Comparison of ENCODE assay signal across 9 mouse cellular contexts in the genomic region with DNA sequence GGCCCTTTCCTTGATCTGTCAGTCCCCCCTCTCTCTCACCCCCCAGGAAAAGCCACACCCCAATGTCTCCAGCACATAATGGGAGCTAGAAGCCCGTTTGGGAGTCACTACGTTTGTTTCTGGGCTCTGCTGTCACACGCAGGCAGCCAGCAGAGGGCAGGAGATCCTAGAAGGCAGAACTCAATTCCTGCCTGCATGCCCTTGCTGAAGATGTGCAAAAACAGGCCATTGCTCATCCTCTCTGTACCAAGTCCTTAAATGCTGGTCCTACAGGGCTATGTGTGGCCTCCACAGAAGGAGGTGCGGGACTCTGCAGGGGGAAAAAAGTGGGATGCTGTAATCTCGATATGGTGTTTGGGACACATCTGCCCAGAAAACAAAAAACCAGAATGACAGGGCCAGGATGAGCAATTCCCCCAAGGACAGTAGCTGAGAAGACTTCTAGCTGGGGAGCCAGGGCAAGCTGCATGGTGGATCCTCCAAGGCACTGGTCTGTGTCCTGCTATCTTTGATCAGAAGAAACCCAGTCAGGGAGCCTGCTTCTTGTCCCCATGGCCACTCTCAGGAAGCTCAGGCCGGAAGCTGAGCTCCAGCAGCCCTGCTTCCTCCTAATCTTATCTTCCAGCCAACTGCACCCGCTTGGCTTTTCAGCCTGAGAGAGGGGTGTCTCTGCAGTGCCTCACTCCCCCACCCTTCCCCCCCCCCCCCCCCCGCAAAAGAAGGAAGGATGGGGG. TPM values are rescaled to one million over a fixed set of nuclear protein-coding genes. Genes with fewer than 3 reads are reported as not detected.
A peak's percentile ranks its signal among the peaks of the same experiment; 100 is the strongest.
DNase-seq lines count a peak whose midpoint lies in the region; ATAC-seq and TF ChIP-seq lines count a peak whose summit lies in the region.
"Had no signal": no experiment of that assay in that cellular context is flagged by ENCODE, and none has a peak within 500 bp of the region (broad histone marks: within the 10 kb centered on the region; RNA-seq: fewer than 3 reads in every experiment).

No protein-coding gene starts in this region.

- no peak overlapping the region for H3K27ac ChIP-seq in hindbrain, embryonic 11.5 days (ENCODE audit: low read depth, low read length)
- H3K27ac ChIP-seq: limb, embryonic 15.5 days had no signal

- H3K9me3 ChIP-seq in hindbrain, embryonic 11.5 days (ENCODE audit: control insufficient read depth, low read length): no peaks in the 10 kb centered on the region
- H3K9me3 ChIP-seq: limb, embryonic 15.5 days had no signal

- peak; percentile 92 for TF ChIP-seq CTCF in brain, embryonic 14.5 days (IDR thresholded peaks at IDR 0.05; ENCODE audit: borderline replicate concordance, extremely low read depth, insufficient read depth, insufficient read length)

- no peak overlapping the region for H3K4me3 ChIP-seq in hindbrain, embryonic 11.5 days (ENCODE audit: low read depth, low read length)
- H3K4me3 ChIP-seq: limb, embryonic 15.5 days had no signal

- DNase-seq in adrenal gland, adult (ENCODE audit: inconsistent age in 2 of 2, low spot score in 1 of 2): peak; percentile 78 to 92
- no peak for DNase-seq in adrenal gland, adult 8-10 months
- peak; percentile 85 for DNase-seq in brain, embryonic 14.5 days (ENCODE audit: low read depth)
- DNase-seq in forelimb bud, embryonic 11.5 days (ENCODE audit: low read depth, low spot score): peak; percentile 49
- DNase-seq in hindbrain, embryonic 11.5 days (ENCODE audit: low spot score): peak; percentile 70
- DNase-seq in layer of hippocampus, postnatal 14 days (ENCODE audit: low spot score in 2 of 2): peak; percentile 58 to 73
- DNase-seq in lung, postnatal 25 days (ENCODE audit: low spot score): peak; percentile 78
- peak; percentile 76 for DNase-seq in retina, postnatal 1 day

- no peak overlapping the region for H3K4me2 ChIP-seq in hindbrain, embryonic 11.5 days (replicated peaks; ENCODE audit: low read depth, low read length)
- H3K4me2 ChIP-seq: limb, embryonic 15.5 days had no signal

- WGBS in hindbrain, embryonic 11.5 days: 36% methylated on average over 7 of the region's 8 CpGs

- TF ChIP-seq POLR2A in brain, embryonic 14.5 days (IDR thresholded peaks at IDR 0.05; ENCODE audit: borderline replicate concordance, extremely low read depth, insufficient read depth, insufficient read length, poor library complexity, severe bottlenecking): no peak

- H3K27me3 ChIP-seq in hindbrain, embryonic 11.5 days (ENCODE audit: control insufficient read depth, insufficient read depth, low read length): no peaks in the 10 kb centered on the region
- H3K27me3 ChIP-seq: limb, embryonic 15.5 days had no signal

- H3K36me3 ChIP-seq in hindbrain, embryonic 11.5 days (ENCODE audit: control insufficient read depth, insufficient read depth, low read length): no peaks in the 10 kb centered on the region
- H3K36me3 ChIP-seq: limb, embryonic 15.5 days had no signal

- H3K4me1 ChIP-seq in hindbrain, embryonic 11.5 days (replicated peaks; ENCODE audit: control insufficient read depth, insufficient read depth, low read length): no peaks in the 10 kb centered on the region

- H3K9ac ChIP-seq in hindbrain, embryonic 11.5 days (ENCODE audit: low read depth, low read length): no peak overlapping the region
- H3K9ac ChIP-seq: limb, embryonic 15.5 days had no signal

- ATAC-seq in hindbrain, embryonic 11.5 days (ENCODE audit: low FRiP score): peak; percentile 36; the same call in 1 of the 2 replicates

RNA-seq across cellular contexts. Expression of a gene that starts 10.4 kb away (rescaled TPM):
- total RNA-seq in adrenal gland, adult 8-10 months (2022): 1 to 10 TPM in 2 of 4 experiments, under 1 TPM in 2; 0.40 to 1.4 (median 0.94) TPM
- polyA plus RNA-seq in brain, embryonic 14.5 days (2012; rRNA removed): 0.18 and 0.33 TPM in 2 replicates
- polyA plus RNA-seq in hindbrain, embryonic 11.5 days (2014; fragmentation: Nextera tagmentation; extraction: Ambion mirVana): 0.24 and 0.25 TPM in 2 replicates
- total RNA-seq in layer of hippocampus, postnatal 14 days (2021): 1 to 10 TPM; 1.1 to 1.5 TPM

RNA-seq across cellular contexts. Expression of a gene that starts 22.4 kb away (rescaled TPM):
- total RNA-seq in adrenal gland, adult 8-10 months (2022): 10 to 100 TPM in 2 of 4 experiments, 1 to 10 TPM in 2; 6.8 to 11.1 (median 9.8) TPM
- 20.1 and 25.7 TPM in 2 replicates for polyA plus RNA-seq in brain, embryonic 14.5 days (2012; rRNA removed)
- 4.8 and 5.3 TPM in 2 replicates for polyA plus RNA-seq in hindbrain, embryonic 11.5 days (2014; fragmentation: Nextera tagmentation; extraction: Ambion mirVana)
- 10 to 100 TPM; 57.0 to 58.9 TPM for total RNA-seq in layer of hippocampus, postnatal 14 days (2021)

RNA-seq across cellular contexts. Expression of a gene that starts 36.4 kb away (rescaled TPM):
- 100 to 1,000 TPM; 160 to 412 (median 278) TPM for total RNA-seq in adrenal gland, adult 8-10 months (2022)
- 25.9 and 42.1 TPM in 2 replicates for polyA plus RNA-seq in brain, embryonic 14.5 days (2012; rRNA removed)
- polyA plus RNA-seq in hindbrain, embryonic 11.5 days (2014; fragmentation: Nextera tagmentation; extraction: Ambion mirVana): 10.7 and 15.2 TPM in 2 replicates
- 10 to 100 TPM; 13.5 to 14.4 TPM for total RNA-seq in layer of hippocampus, postnatal 14 days (2021)

RNA-seq across cellular contexts. Expression of a gene that starts 43.6 kb away (rescaled TPM):
- total RNA-seq in adrenal gland, adult 8-10 months (2022): 10 to 100 TPM in 1 of 4 experiments, 1 to 10 TPM in 1, under 1 TPM in 1, not detected in 1; 0.37 to 12.5 (median 6.0) TPM
- 0.27 and 0.32 TPM in 2 replicates for polyA plus RNA-seq in brain, embryonic 14.5 days (2012; rRNA removed)
- 0.10 and 0.20 TPM in 2 replicates for polyA plus RNA-seq in hindbrain, embryonic 11.5 days (2014; fragmentation: Nextera tagmentation; extraction: Ambion mirVana)
- under 1 TPM; 0.23 to 0.26 TPM for total RNA-seq in layer of hippocampus, postnatal 14 days (2021)
- polyA plus RNA-seq: limb, embryonic 15.5 days had no signal

Comparison
In these comparisons a context has a peak if more than half of its experiments do, and no peak if none do; other contexts are left out.
1. RNA of a gene that starts 22.4 kb away (total RNA-seq): 57.0 to 58.9 TPM in layer of hippocampus, postnatal 14 days; 6.8 to 11.1 TPM in adrenal gland, adult 8-10 months; every median in the first group is over 4 times any median in the second.
2. RNA of a gene that starts 36.4 kb away (total RNA-seq): 160 to 412 TPM in adrenal gland, adult 8-10 months; 13.5 to 14.4 TPM in layer of hippocampus, postnatal 14 days; every median in the first group is over 10 times any median in the second.